Mouse (Mus musculus): ENCODE measurements around the gene Plcb1.

The Plcb1 gene

GRCm38 (mm10) chr2:135075375-135075774, 289.5 kb downstream of the Plcb1 start:
- DNase-seq, result no peak

- no peak for DNase-seq
These were observed 306.8 kb downstream of the Plcb1 start for GRCm38 (mm10) chr2:135092588-135093162.

- DNase-seq, result peak; percentile 18
These were observed 315.4 kb downstream of the Plcb1 start for GRCm38 (mm10) chr2:135101292-135101691.

GRCm38 (mm10) chr2:135101943-135102342, 316.1 kb downstream of the Plcb1 start:
- no peak for DNase-seq

GRCm38 (mm10) chr2:135106649-135107048, 320.8 kb downstream of the Plcb1 start:
- DNase-seq, result no peak

GRCm38 (mm10) chr2:135108607-135109006, 322.7 kb downstream of the Plcb1 start:
- DNase-seq, result no peak

GRCm38 (mm10) chr2:135114501-135115128, 328.7 kb downstream of the Plcb1 start:
- DNase-seq, result no peak

GRCm38 (mm10) chr2:135123057-135123456, 337.2 kb downstream of the Plcb1 start:
- no peak for DNase-seq

GRCm38 (mm10) chr2:135123695-135124343, 338.0 kb downstream of the Plcb1 start:
- DNase-seq, result no peak

GRCm38 (mm10) chr2:135140576-135140975, 354.7 kb downstream of the Plcb1 start:
- peak; percentile 57 for DNase-seq

GRCm38 (mm10) chr2:135152289-135152688, 366.4 kb downstream of the Plcb1 start:
- peak; percentile 7 for DNase-seq

- DNase-seq, result peak; percentile 5
These were observed 367.4 kb downstream of the Plcb1 start for GRCm38 (mm10) chr2:135153248-135153647.

GRCm38 (mm10) chr2:135156055-135156454, 370.2 kb downstream of the Plcb1 start:
- no peak for DNase-seq

GRCm38 (mm10) chr2:135157961-135158360, 372.1 kb downstream of the Plcb1 start:
- DNase-seq, result no peak

GRCm38 (mm10) chr2:135161673-135162072, 375.8 kb downstream of the Plcb1 start:
- DNase-seq, result no peak

GRCm38 (mm10) chr2:135165512-135165911, 379.6 kb downstream of the Plcb1 start:
- no peak for DNase-seq

- no peak for DNase-seq
These were observed 389.7 kb downstream of the Plcb1 start for GRCm38 (mm10) chr2:135175544-135175943.

- no peak for DNase-seq
These were observed 401.8 kb downstream of the Plcb1 start for GRCm38 (mm10) chr2:135187659-135188058.

GRCm38 (mm10) chr2:135200830-135201229, 415.0 kb downstream of the Plcb1 start:
- DNase-seq, result no peak

- no peak for DNase-seq
These were observed 416.5 kb downstream of the Plcb1 start for GRCm38 (mm10) chr2:135202390-135202789.

GRCm38 (mm10) chr2:135204141-135205120, 418.6 kb downstream of the Plcb1 start:
- DNase-seq, result no peak

GRCm38 (mm10) chr2:135208890-135209289, 423.0 kb downstream of the Plcb1 start:
- no peak for DNase-seq
